Mouse (Mus musculus): ENCODE measurements around the gene Vipr1. TPM values are rescaled to one million over a fixed set of nuclear protein-coding genes. Genes with fewer than 3 reads are reported as not detected.

Gene Vipr1
- polyA plus RNA-seq, 1 experiment: 171 TPM

GRCm38 (mm10) chr9:121690200-121690651, 47.7 kb downstream of the Vipr1 start:
- 85% methylated on average over 15 of the region's 15 CpGs for WGBS
- Histone ChIP-seq H3K36me3 (ENCODE audit: control insufficient read depth, insufficient read depth, low read length) (peaks cover 29% of the 10 kb centered on the region), H3K4me1 (ENCODE audit: control insufficient read depth, insufficient read depth, insufficient read length, low read length) (no peaks in the 10 kb centered on the region), H3K27me3 (ENCODE audit: control insufficient read depth, insufficient read depth, low read length) (no peaks in the 10 kb centered on the region), H3K27ac (ENCODE audit: insufficient read depth, low read depth, low read length) (no peak overlapping the region), H3K4me3 (ENCODE audit: low read depth, low read length) (no peak overlapping the region)
- TF ChIP-seq POLR2A (IDR thresholded peaks at IDR 0.05; ENCODE audit: low read depth, low read length) (no peak), CTCF (IDR thresholded peaks at IDR 0.05; ENCODE audit: extremely low read depth, insufficient read length, insufficient replicate concordance, low read depth, low read length) (no peak)

GRCm38 (mm10) chr9:121690734-121691133, 48.2 kb downstream of the Vipr1 start:
- Histone ChIP-seq H3K4me3 (ENCODE audit: low read depth, low read length) (no peak overlapping the region), H3K4me1 (ENCODE audit: control insufficient read depth, insufficient read depth, insufficient read length, low read length) (no peaks in the 10 kb centered on the region), H3K27me3 (ENCODE audit: control insufficient read depth, insufficient read depth, low read length) (no peaks in the 10 kb centered on the region), H3K36me3 (ENCODE audit: control insufficient read depth, insufficient read depth, low read length) (peaks cover 25% of the 10 kb centered on the region), H3K27ac (ENCODE audit: insufficient read depth, low read depth, low read length) (no peak overlapping the region)
- no peak for TF ChIP-seq POLR2A (IDR thresholded peaks at IDR 0.05; ENCODE audit: low read depth, low read length)
- no peak for TF ChIP-seq CTCF (IDR thresholded peaks at IDR 0.05; ENCODE audit: extremely low read depth, insufficient read length, insufficient replicate concordance, low read depth, low read length)
- WGBS: 90% methylated on average over 7 of the region's 7 CpGs

GRCm38 (mm10) chr9:121694736-121695135, 52.2 kb downstream of the Vipr1 start:
- H3K4me1 ChIP-seq (ENCODE audit: control insufficient read depth, insufficient read depth, insufficient read length, low read length): no peaks in the 10 kb centered on the region
- TF ChIP-seq CTCF (IDR thresholded peaks at IDR 0.05; ENCODE audit: extremely low read depth, insufficient read length, insufficient replicate concordance, low read depth, low read length) (no peak), POLR2A (IDR thresholded peaks at IDR 0.05; ENCODE audit: low read depth, low read length) (no peak)

GRCm38 (mm10) chr9:121696626-121697025, 54.1 kb downstream of the Vipr1 start:
- no peaks in the 10 kb centered on the region for H3K27me3 ChIP-seq (ENCODE audit: control insufficient read depth, insufficient read depth, low read length)
- H3K4me3 ChIP-seq (ENCODE audit: low read depth, low read length): no peak overlapping the region
- H3K36me3 ChIP-seq (ENCODE audit: control insufficient read depth, insufficient read depth, low read length): peaks cover 5% of the 10 kb centered on the region
- 91% methylated on average over 9 of the region's 9 CpGs for whole genome bisulfite sequencing
- no peaks in the 10 kb centered on the region for H3K4me1 ChIP-seq (ENCODE audit: control insufficient read depth, insufficient read depth, insufficient read length, low read length)
- TF ChIP-seq CTCF (IDR thresholded peaks at IDR 0.05; ENCODE audit: extremely low read depth, insufficient read length, insufficient replicate concordance, low read depth, low read length): no peak
- TF ChIP-seq POLR2A (IDR thresholded peaks at IDR 0.05; ENCODE audit: low read depth, low read length): no peak
- H3K27ac ChIP-seq (ENCODE audit: insufficient read depth, low read depth, low read length): no peak overlapping the region

More at GRCm38 (mm10) chr9:121694736-121695135, 52.2 kb downstream of the Vipr1 start:
- Histone ChIP-seq H3K4me3 (ENCODE audit: low read depth, low read length) (no peak overlapping the region), H3K27ac (ENCODE audit: insufficient read depth, low read depth, low read length) (no peak overlapping the region), H3K36me3 (ENCODE audit: control insufficient read depth, insufficient read depth, low read length) (peaks cover 10% of the 10 kb centered on the region), H3K27me3 (ENCODE audit: control insufficient read depth, insufficient read depth, low read length) (no peaks in the 10 kb centered on the region)
- 87% methylated on average over 12 of the region's 12 CpGs for WGBS

- no peak overlapping the region for H3K27ac ChIP-seq (ENCODE audit: insufficient read depth, low read depth, low read length)
Measured at GRCm38 (mm10) chr9:121697150-121698049, 54.9 kb downstream of the Vipr1 start.

GRCm38 (mm10) chr9:121704261-121704645, 61.7 kb downstream of the Vipr1 start:
- no peaks in the 10 kb centered on the region for H3K27me3 ChIP-seq (ENCODE audit: control insufficient read depth, insufficient read depth, low read length)
- peak overlapping the region; percentile 83 for H3K4me3 ChIP-seq (ENCODE audit: low read depth, low read length)
- H3K4me1 ChIP-seq (ENCODE audit: control insufficient read depth, insufficient read depth, insufficient read length, low read length): peaks cover 10% of the 10 kb centered on the region; the same call in 1 of the 2 replicates
- H3K36me3 ChIP-seq (ENCODE audit: control insufficient read depth, insufficient read depth, low read length): no peaks in the 10 kb centered on the region
- TF ChIP-seq CTCF (IDR thresholded peaks at IDR 0.05; ENCODE audit: extremely low read depth, insufficient read length, insufficient replicate concordance, low read depth, low read length) (no peak), POLR2A (IDR thresholded peaks at IDR 0.05; ENCODE audit: low read depth, low read length) (no peak)
- peak overlapping the region; percentile 70 for H3K27ac ChIP-seq (ENCODE audit: insufficient read depth, low read depth, low read length)
- 19% methylated on average over 11 of the region's 11 CpGs for WGBS

More at GRCm38 (mm10) chr9:121697150-121698049, 54.9 kb downstream of the Vipr1 start:
- no peaks in the 10 kb centered on the region for H3K4me1 ChIP-seq (ENCODE audit: control insufficient read depth, insufficient read depth, insufficient read length, low read length)
- no peak overlapping the region for H3K4me3 ChIP-seq (ENCODE audit: low read depth, low read length)
- peaks cover 5% of the 10 kb centered on the region for H3K36me3 ChIP-seq (ENCODE audit: control insufficient read depth, insufficient read depth, low read length)
- H3K27me3 ChIP-seq (ENCODE audit: control insufficient read depth, insufficient read depth, low read length): no peaks in the 10 kb centered on the region
- 94% methylated on average over 1 of the region's 1 CpGs for whole genome bisulfite sequencing
- TF ChIP-seq POLR2A (IDR thresholded peaks at IDR 0.05; ENCODE audit: low read depth, low read length) (no peak), CTCF (IDR thresholded peaks at IDR 0.05; ENCODE audit: extremely low read depth, insufficient read length, insufficient replicate concordance, low read depth, low read length) (peak; percentile 100)
